Mouse (Mus musculus) heart, postnatal 0 days (tissue): ENCODE data around the gene Rmdn3. TPM values are rescaled to one million over a fixed set of nuclear protein-coding genes. Genes with fewer than 3 reads are reported as not detected.

Experiments used
- ATAC-seq: fragments of 200-750 bp; cut with Nextera tagmentation; 2 replicates; pipeline ENCODE4 v1.8.0; 2017; ENCODE audit warnings: low read depth, moderate number of reproducible peaks, moderate library complexity; ENCODE audit not compliant: insufficient read depth
- DNase-seq: peaks from one replicate; pipeline ENCODE4 v3.0.0-alpha.2; 2016; ENCODE audit warnings: low spot score
- H3K27ac ChIP-seq: fragments of 300-500 bp; sonication (generic); 2 replicates; pipeline ENCODE4 v1.5.1; 2014; ENCODE audit warnings: low read depth, mild to moderate bottlenecking
- H3K27me3 ChIP-seq: fragments of 300-500 bp; sonication (generic); 2 replicates; pipeline ENCODE4 v1.6.1; 2014; ENCODE audit warnings: low read length, mixed read lengths; ENCODE audit not compliant: control insufficient read depth, insufficient read depth
- H3K36me3 ChIP-seq: fragments of 300-500 bp; sonication (generic); replicated peaks from 2 replicates; pipeline ENCODE4 v1.6.1; 2014; ENCODE audit warnings: low read length, mixed read lengths; ENCODE audit not compliant: control insufficient read depth, insufficient read depth
- H3K4me1 ChIP-seq: fragments of 300-500 bp; sonication (generic); 2 replicates; pipeline ENCODE4 v1.6.1; 2014; ENCODE audit warnings: antibody characterized with exemption; ENCODE audit not compliant: control insufficient read depth, insufficient read depth
- H3K4me2 ChIP-seq: fragments of 300-500 bp; sonication (generic); 2 replicates; pipeline ENCODE4 v1.6.1; 2014; ENCODE audit warnings: low read depth, mild to moderate bottlenecking, low read length, moderate library complexity
- H3K4me3 ChIP-seq: fragments of 300-500 bp; sonication (generic); 2 replicates; pipeline ENCODE4 v1.5.1; 2014; ENCODE audit warnings: low read depth, low read length
- H3K9ac ChIP-seq: fragments of 300-500 bp; sonication (generic); replicated peaks from 2 replicates; pipeline ENCODE4 v1.6.1; 2014; ENCODE audit warnings: low read depth, low read length, mixed read lengths
- H3K9me3 ChIP-seq: fragments of 300-500 bp; sonication (generic); replicated peaks from 2 replicates; pipeline ENCODE4 v1.6.1; 2016; ENCODE audit warnings: low read length; ENCODE audit not compliant: control insufficient read depth
- CTCF ChIP-seq: IDR thresholded peaks from 2 replicates; pipeline ENCODE4 v1.5.1; 2016; ENCODE audit warnings: antibody characterized with exemption, control low read depth, low read depth
- EP300 ChIP-seq: IDR thresholded peaks from 2 replicates; pipeline ENCODE4 v1.6.1; 2016; ENCODE audit warnings: antibody characterized with exemption, low read depth
- WGBS: fragments of 180-500 bp; shearing (Covaris S2); extraction: QIAGEN DNeasy Blood & Tissue Kit; methylation state at CpG from one replicate; pipeline ENCODE4 v1.1.7; 2014; 5-methylcytosine and 5-hydroxymethylcytosine counted together
- polyA plus RNA-seq: library from polyadenylated mRNA; unstranded; fragments of >200 nt; fragmentation: Nextera tagmentation; extraction: Ambion mirVana; gene quantifications from 2 replicates; pipeline ENCODE4 v1.2.1, GENCODE M21; 2015
- total RNA-seq: library from RNA; depleted of rRNA; stranded (reverse); fragments of >200 nt; gene quantifications from 2 replicates; pipeline ENCODE4 v1.2.3, GENCODE M21; 2014; ENCODE audit warnings: low replicate concordance

The Rmdn3 gene
- total and polyA plus RNA-seq, 2 experiments from 2014 or later, result 14.4 to 17.0 TPM

- DNase-seq (no peak), ATAC-seq (no peak)
- Histone ChIP-seq H3K9me3 (no peaks in the 10 kb centered on the region), H3K36me3 (no peaks in the 10 kb centered on the region; the same call in 1 of the 2 replicates), H3K27me3 (no peaks in the 10 kb centered on the region), H3K27ac (no peak within 1 kb of the TSS), H3K4me1 (peaks cover 10% of the 10 kb centered on the region; the same call in 1 of the 2 replicates), H3K4me3 (no peak within 1 kb of the TSS), H3K4me2 (no peak within 1 kb of the TSS), H3K9ac (no peak within 1 kb of the TSS)
- no peak for TF ChIP-seq EP300
- no peak for TF ChIP-seq CTCF
- 56% methylated on average over 8 of the region's 8 CpGs for WGBS
Measured at GRCm38 (mm10) chr2:119173991-119174651, 17.3 kb upstream of the Rmdn3 start, which contains the start of gene Gm14137. Gene Gm14137, plus strand, starts transcription at chr2:119174509.

- H3K36me3 ChIP-seq, result no peaks in the 10 kb centered on the region; the same call in 1 of the 2 replicates
- TF ChIP-seq CTCF (no peak), EP300 (no peak)
- peak; percentile 79 for DNase-seq
- H3K4me1 ChIP-seq, result peaks cover 11% of the 10 kb centered on the region; the same call in 1 of the 2 replicates
- no peak overlapping the region for H3K9ac ChIP-seq
- H3K27me3 ChIP-seq, result no peaks in the 10 kb centered on the region
- ATAC-seq, result peak; percentile 82
- H3K9me3 ChIP-seq, result no peaks in the 10 kb centered on the region
- H3K4me2 ChIP-seq, result peak overlapping the region; percentile 39
- 12% methylated on average over 13 of the region's 13 CpGs for WGBS
- no peak overlapping the region for H3K27ac ChIP-seq
- 0 out of 2 replicates have a peak overlapping the region, but pooled peaks have one; percentile 3 for H3K4me3 ChIP-seq
Measured at GRCm38 (mm10) chr2:119172862-119173576, 16.2 kb upstream of the Rmdn3 start.

DNA sequence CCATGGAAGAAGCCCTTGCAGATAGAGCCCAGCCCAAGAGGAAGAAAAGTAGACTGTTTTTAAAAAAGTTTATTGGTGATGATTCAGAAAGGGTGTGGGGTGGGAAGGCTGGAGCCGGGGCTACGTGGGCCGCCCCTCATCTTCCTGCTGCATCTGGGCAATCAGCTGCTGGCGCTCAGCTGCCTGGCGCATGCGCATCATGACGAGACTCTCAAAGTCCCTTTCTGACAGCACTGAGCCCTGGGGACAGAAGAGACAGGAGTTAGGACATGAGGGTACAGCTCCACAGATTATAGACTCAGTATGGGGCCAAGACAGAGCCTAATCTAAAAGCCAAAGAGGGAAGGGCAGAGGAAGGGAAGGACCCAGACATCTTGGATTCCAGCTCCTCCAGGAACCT is 15.6 kb upstream of the Rmdn3 start:
- Histone ChIP-seq H3K4me3 (no peak overlapping the region), H3K9ac (no peak overlapping the region), H3K4me2 (no peak overlapping the region), H3K27me3 (no peaks in the 10 kb centered on the region), H3K4me1 (peaks cover 15% of the 10 kb centered on the region; the same call in 1 of the 2 replicates), H3K36me3 (no peaks in the 10 kb centered on the region), H3K9me3 (no peaks in the 10 kb centered on the region), H3K27ac (no peak overlapping the region)
- 89% methylated on average over 7 of the region's 7 CpGs for WGBS
- ATAC-seq (no peak), DNase-seq (no peak)
- TF ChIP-seq CTCF (no peak), EP300 (no peak)

GRCm38 (mm10) chr2:119171574-119171973 is 14.7 kb upstream of the Rmdn3 start:
- no peak for DNase-seq
- 39% methylated on average over 8 of the region's 8 CpGs for WGBS
- H3K4me1 ChIP-seq, result peaks cover 15% of the 10 kb centered on the region

GRCm38 (mm10) chr2:119170282-119170681 is 13.4 kb upstream of the Rmdn3 start:
- Histone ChIP-seq H3K9me3 (no peaks in the 10 kb centered on the region), H3K27me3 (peaks cover 9% of the 10 kb centered on the region; the same call in 1 of the 2 replicates), H3K4me3 (no peak overlapping the region), H3K4me2 (no peak overlapping the region), H3K27ac (no peak overlapping the region), H3K4me1 (peaks cover 15% of the 10 kb centered on the region), H3K36me3 (no peaks in the 10 kb centered on the region), H3K9ac (no peak overlapping the region)
- ATAC-seq, result no peak
- no peak for DNase-seq
- WGBS, result 87% methylated on average over 2 of the region's 2 CpGs
- TF ChIP-seq CTCF, result no peak
- TF ChIP-seq EP300, result no peak

More at GRCm38 (mm10) chr2:119171574-119171973, 14.7 kb upstream of the Rmdn3 start:
- Histone ChIP-seq H3K9ac (no peak overlapping the region), H3K4me2 (no peak overlapping the region), H3K9me3 (no peaks in the 10 kb centered on the region), H3K27ac (no peak overlapping the region), H3K27me3 (no peaks in the 10 kb centered on the region; the same call in 1 of the 2 replicates), H3K4me3 (no peak overlapping the region), H3K36me3 (no peaks in the 10 kb centered on the region)
- TF ChIP-seq CTCF, result no peak
- TF ChIP-seq EP300, result no peak
- ATAC-seq, result no peak
